Comparison of ENCODE assay signal across 9 mouse cellular contexts in the genomic region with DNA sequence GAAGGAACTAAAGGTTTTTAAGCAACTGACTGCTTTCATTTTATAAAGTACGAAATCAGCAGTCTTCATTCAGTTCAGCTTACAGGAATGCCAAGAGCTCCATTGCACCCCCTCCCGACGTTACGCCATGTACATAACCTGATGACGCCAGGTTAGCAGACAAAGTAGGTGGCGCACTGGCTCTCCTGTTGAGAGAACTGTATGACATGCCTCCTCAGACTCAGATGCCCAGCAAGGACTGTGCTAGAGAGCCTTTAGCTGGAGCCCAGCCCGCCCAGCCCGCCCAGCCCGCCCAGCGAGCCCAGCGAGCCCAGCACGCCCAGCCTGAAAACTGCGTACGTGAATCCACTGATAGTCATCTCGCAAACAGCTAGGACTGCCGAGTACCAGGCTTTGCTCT. TPM values are rescaled to one million over a fixed set of nuclear protein-coding genes. Genes with fewer than 3 reads are reported as not detected.
DNase-seq lines count a peak whose midpoint lies in the region; ATAC-seq lines count a peak whose summit lies in the region.
"Had no signal": no experiment of that assay in that cellular context is flagged by ENCODE, and none has a peak within 500 bp of the region (broad histone marks: within the 10 kb centered on the region; RNA-seq: fewer than 3 reads in every experiment).

No protein-coding gene starts in this region.

- H3K9ac ChIP-seq in lung, embryonic 16.5 days (ENCODE audit: low read length), result 0 out of 2 replicates have a peak overlapping the region, but pooled peaks have one; percentile 39
- H3K9ac ChIP-seq: neural tube, embryonic 13.5 days had no signal

- ATAC-seq in lung, embryonic 16.5 days (ENCODE audit: low read depth), result peak; percentile 96

- no peaks in the 10 kb centered on the region for H3K4me1 ChIP-seq in lung, embryonic 16.5 days (replicated peaks; ENCODE audit: control insufficient read depth, insufficient read depth, low read length)
- H3K4me1 ChIP-seq: neural tube, embryonic 13.5 days had no signal

- no peaks in the 10 kb centered on the region for H3K27me3 ChIP-seq in lung, embryonic 16.5 days (ENCODE audit: control insufficient read depth, insufficient read depth, low read depth, low read length)
- H3K27me3 ChIP-seq: neural tube, embryonic 13.5 days had no signal

- H3K4me3 ChIP-seq in lung, embryonic 16.5 days (ENCODE audit: low read length), result no peak overlapping the region; the same call in 1 of the 2 replicates
- H3K4me3 ChIP-seq: neural tube, embryonic 13.5 days had no signal

- 39% methylated on average over 16 of the region's 16 CpGs for WGBS in lung, embryonic 16.5 days

- H3K27ac ChIP-seq in lung, embryonic 16.5 days (ENCODE audit: low read length), result peak overlapping the region; percentile 51; the same call in 1 of the 2 replicates
- H3K27ac ChIP-seq: neural tube, embryonic 13.5 days had no signal

- peak overlapping the region; percentile 35; the same call in 1 of the 2 replicates for H3K4me2 ChIP-seq in lung, embryonic 16.5 days (ENCODE audit: low read depth, low read length)
- H3K4me2 ChIP-seq: neural tube, embryonic 13.5 days had no signal

- H3K36me3 ChIP-seq in lung, embryonic 16.5 days (ENCODE audit: control insufficient read depth, insufficient read depth, low read length), result 0 out of 2 replicates have a peak, but pooled peaks cover 2% of the 10 kb centered on the region

- no peaks in the 10 kb centered on the region; the same call in 1 of the 2 replicates for H3K9me3 ChIP-seq in lung, embryonic 16.5 days (ENCODE audit: control insufficient read depth, low read length)
- H3K9me3 ChIP-seq: neural tube, embryonic 13.5 days had no signal

- peak; percentile 57 for DNase-seq in ovary, adult 18-20 months (ENCODE audit: low spot score)
- no peak for DNase-seq in ovary, postnatal 10 days (ENCODE audit: low spot score)
- DNase-seq in gastrocnemius, postnatal 10 days, result peak; percentile 44
- DNase-seq in kidney, adult 18-20 months, result peak; percentile 46
- peak; percentile 75 for DNase-seq in thymus, postnatal 4 days
- no peak for DNase-seq in layer of hippocampus, postnatal 25 days (ENCODE audit: extremely low spot score in 1 of 2, low spot score in 1 of 2)
- no peak for DNase-seq in left cerebral cortex, adult 11 months (ENCODE audit: low spot score)

RNA-seq across cellular contexts. Expression of gene Efhc1, which starts 11.3 kb away (rescaled TPM):
- 1 to 10 TPM in 1 of 2 experiments, under 1 TPM in 1; 0.96 to 1.5 TPM for total RNA-seq in gastrocnemius, postnatal 10 days (2021)
- 8.1 and 9.9 TPM in 2 replicates for polyA plus RNA-seq in lung, embryonic 16.5 days (2015; fragmentation: Nextera tagmentation; extraction: Ambion mirVana)
- total RNA-seq in layer of hippocampus, postnatal 25 days (2021), result 1 to 10 TPM; 1.2 to 1.4 TPM

RNA-seq across cellular contexts. Expression of gene Paqr8, which starts 49.7 kb away (rescaled TPM):
- 1 to 10 TPM; 2.0 to 2.2 TPM for total RNA-seq in gastrocnemius, postnatal 10 days (2021)
- 4.4 and 5.5 TPM in 2 replicates for polyA plus RNA-seq in lung, embryonic 16.5 days (2015; fragmentation: Nextera tagmentation; extraction: Ambion mirVana)
- 100 to 1,000 TPM; 110 to 153 TPM for total RNA-seq in layer of hippocampus, postnatal 25 days (2021)

Comparison
In these comparisons a context has a peak if more than half of its experiments do, and no peak if none do; other contexts are left out.
1. DNase-seq: peak in ovary, adult 18-20 months (single experiment), gastrocnemius, postnatal 10 days (single experiment), kidney, adult 18-20 months (single experiment) and thymus, postnatal 4 days (single experiment); none in ovary, postnatal 10 days (single experiment), layer of hippocampus, postnatal 25 days (0 of 2) and left cerebral cortex, adult 11 months (single experiment).
2. RNA of gene Paqr8, which starts 49.7 kb away (total RNA-seq): 110 to 153 TPM in layer of hippocampus, postnatal 25 days; 2.0 to 2.2 TPM in gastrocnemius, postnatal 10 days; every median in the first group is over 10 times any median in the second.